Mouse (Mus musculus) regulatory T cell (primary cell): ENCODE data around the gene Ikbke.
"Not testable (repeated sequence)": the region's sequence is repeated elsewhere in the genome, so short reads cannot be mapped to it uniquely, and the experiment has no call there.

Experiments used
- in situ Hi-C: fragments of 300-600 bp; cut with MboI, MseI; formaldehyde crosslinking; loops from one replicate; pipeline ENCODE4 v1.15.1; 2025; ENCODE audit warnings: high pct_unique_total_duplicates

Ikbke gene

DNA sequence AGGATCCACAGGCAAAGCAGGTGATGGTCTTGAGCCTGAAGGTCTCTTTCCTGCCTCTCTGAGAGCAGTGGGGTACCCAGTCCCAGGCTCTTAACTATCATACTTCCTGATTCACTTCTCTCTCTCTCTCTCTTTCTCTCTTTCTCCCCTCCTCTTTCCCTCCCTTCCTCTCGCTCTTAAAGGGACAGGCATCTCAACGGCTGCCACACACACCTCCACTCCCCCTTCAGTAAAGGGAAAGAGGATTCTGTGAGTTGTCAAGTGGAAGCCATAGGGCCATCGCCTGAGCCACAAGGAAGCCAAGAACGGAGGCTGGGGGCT, at the start of gene Ikbke:
Ikbke (minus strand) TSS at position 151 of the 321 bp plus-strand sequence.
- in situ Hi-C loops, result no loop called here

DNA sequence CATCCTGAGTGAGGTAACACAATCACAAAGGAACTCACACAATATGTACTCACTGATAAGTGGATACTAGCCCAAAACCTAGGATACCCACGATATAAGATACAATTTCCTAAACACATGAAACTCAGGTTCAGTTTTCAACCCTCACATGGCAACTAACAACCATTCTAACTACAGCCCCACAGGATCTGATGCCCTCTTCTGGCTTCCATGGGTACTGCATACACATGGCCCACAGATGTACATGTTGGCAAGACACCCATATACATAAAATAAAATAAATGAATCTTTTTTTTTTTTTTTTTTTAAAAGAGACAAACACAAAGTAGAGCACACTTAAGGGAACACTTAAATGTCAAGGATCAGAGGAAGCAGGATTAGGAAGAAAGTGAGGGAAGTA, 49.7 kb upstream of the Ikbke start:
- in situ Hi-C loops, result not testable (repeated sequence)

GRCm38 (mm10) chr1:131327167-131327566, 47.8 kb upstream of the Ikbke start:
- in situ Hi-C loops, result no loop called here

DNA sequence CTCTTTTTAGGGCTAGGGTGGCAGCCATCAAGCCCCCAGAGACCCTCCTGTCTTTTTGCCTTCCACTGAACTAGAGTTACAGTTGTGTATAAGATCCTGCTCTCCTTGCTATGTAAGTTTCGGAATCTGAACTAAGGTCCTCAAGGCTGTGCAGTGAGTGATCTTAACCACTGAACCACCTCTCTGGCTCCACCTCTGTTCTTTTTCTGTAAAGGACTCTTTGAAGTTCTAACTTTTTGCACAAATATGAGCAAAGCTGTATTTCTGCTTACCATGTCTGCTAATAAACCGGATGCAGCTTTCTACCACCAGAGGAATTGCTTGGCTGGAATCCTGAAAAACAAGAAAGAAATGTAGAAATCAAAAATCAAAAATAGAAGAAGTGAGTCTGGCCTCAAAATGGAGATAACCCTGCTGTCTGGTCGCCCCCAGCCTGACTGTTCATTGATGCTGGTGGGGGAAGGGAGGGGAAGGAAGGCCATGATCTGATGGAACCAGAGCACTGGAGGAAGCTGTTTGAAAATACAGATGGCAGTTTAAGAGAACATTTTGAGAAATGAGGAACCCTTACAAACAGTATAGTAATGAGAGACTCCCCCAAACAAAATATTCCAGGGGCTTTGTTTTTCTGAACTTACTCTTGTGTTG, 45.5 kb upstream of the Ikbke start:
- in situ Hi-C loops, result no loop called here

DNA sequence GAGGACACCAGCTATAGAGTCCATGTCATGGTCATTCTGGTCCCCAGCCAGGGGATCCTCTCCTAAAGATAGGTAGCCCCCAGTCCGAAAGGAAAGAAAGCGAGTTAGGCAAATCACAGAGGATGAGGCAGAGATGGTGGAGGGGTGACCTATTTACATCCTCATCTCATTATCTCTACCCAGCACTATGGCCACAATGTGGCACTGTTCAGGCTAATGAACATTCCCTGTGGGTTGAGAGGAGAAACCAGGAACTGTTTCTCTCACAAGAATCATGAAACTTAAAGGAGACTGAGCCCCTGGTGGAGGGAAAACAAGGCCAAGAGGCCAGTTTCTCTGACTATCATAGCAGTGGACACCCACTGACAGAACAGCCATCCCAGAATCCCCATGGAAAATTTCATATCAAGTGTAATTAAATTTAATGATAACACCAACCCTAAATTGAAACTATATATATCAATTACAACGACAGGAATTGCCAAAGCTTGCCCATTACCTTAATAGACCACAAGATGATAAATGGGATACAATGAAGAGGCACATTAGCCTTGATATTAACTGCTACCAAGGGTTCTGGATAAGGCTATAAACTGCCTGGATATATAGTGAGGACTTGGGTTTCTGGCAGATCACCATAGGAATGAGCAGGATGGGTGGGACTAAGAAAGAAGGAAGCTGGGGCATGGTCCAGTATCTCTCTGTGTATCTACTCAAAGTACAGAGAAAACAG, 40.4 kb upstream of the Ikbke start:
- in situ Hi-C loops, result no loop called here

DNA sequence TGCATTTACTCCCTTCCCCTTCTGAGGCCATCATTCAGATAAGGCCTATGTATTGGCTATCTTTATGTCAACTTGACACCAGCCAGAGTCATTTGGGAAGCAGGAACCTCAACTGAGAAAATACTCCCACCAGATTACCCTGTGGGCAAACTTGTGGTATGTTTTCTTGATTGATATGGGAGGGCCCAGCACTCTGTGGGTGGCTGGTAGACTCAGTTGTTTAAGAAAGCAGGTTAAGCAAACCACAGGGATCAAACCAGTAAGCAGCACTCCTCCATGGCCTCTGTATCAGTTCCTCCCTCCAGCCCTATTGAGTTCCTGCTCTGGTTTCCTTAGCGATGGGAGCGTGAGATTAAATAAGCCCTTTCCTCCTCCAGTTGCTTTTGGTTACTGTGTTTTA, 39.0 kb upstream of the Ikbke start:
- in situ Hi-C loops, result no loop called here

GRCm38 (mm10) chr1:131317625-131318024, 38.2 kb upstream of the Ikbke start:
- in situ Hi-C loops, result no loop called here

GRCm38 (mm10) chr1:131311284-131311683, 31.9 kb upstream of the Ikbke start:
- in situ Hi-C loops, result no loop called here

GRCm38 (mm10) chr1:131310237-131310818, 30.9 kb upstream of the Ikbke start:
- in situ Hi-C loops, result no loop called here

DNA sequence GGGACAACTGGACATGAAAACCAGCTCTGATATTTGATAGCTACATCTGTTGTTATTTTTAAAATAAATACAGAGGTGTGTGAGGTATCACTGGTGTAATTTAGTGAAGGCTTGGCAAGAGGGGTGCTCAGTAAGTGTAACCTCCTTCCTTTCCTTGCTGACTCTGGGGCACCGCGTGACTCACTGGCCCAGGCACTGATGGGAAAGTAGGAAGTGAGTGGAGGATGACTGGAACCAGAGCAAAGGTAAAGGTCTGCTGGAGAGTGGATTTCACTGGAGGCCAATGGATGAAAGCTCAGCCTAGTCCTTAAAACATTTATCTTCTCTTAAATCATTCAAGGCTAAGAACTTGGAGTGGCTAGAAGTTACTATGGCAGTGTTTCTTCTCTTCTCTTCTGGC, 21.3 kb upstream of the Ikbke start:
- in situ Hi-C loops, result no loop called here

DNA sequence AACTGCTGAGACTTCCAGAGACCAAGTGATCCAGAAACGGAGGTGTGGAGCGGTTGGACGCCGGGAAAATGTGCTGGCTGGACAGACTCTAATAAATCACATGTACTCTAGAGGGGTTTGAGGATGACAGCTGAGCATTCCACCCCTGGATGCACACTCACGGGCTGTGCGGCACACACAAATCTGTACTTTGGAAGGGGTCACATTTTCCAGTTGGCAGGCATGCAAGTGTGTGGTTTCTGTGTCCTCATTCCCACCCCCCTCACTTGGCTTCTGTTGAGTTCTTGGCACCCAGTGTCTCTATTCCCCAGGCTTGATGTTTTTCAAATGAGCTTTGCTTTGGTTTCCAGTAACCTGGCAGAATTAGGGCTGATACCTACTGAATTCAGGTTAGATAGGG, 20.4 kb upstream of the Ikbke start:
- in situ Hi-C loops, result no loop called here

DNA sequence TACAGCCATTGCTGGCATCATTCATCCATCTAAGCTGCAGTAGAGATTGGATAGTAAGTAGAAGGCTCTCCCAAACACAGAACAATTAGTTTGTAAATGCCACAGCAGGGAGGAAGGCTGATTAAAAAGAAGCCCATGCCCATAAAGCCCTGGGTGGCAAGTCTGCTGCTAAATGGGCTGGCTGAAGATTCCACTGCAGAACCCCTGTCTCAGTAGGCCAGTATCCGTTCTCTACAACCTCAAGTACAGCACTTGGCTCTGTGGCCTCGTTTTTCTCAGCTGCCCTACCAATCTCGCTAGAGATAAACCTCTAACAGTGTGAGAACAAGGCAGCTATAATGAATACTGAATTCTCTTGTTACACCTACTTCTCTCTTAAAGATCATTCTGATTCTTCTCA, 19.8 kb upstream of the Ikbke start:
- in situ Hi-C loops, result no loop called here

- in situ Hi-C loops, result no loop called here
These were observed 18.8 kb upstream of the Ikbke start for GRCm38 (mm10) chr1:131298171-131298570.

- in situ Hi-C loops, result no loop called here
These were observed 17.3 kb upstream of the Ikbke start for GRCm38 (mm10) chr1:131296726-131297125.

DNA sequence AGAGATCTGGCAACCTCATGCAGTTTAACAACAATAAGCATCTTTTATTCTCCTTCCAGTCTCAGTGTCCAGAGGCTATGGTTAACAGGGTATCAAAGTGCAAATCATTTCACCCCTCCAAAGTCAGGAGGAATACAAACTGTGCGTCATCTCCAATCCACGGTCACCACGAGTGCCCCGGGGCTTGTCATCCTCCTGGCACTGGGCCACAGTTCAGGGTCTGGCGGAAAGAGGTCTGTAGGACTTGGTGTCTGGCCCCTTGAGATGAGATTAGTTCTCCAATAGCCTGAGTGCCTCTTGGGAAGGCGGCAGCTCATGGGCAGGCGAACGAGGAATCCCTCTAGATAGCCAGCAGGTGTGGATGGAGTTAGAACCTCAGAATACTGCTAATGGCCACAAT, 15.8 kb upstream of the Ikbke start:
- in situ Hi-C loops, result no loop called here

DNA sequence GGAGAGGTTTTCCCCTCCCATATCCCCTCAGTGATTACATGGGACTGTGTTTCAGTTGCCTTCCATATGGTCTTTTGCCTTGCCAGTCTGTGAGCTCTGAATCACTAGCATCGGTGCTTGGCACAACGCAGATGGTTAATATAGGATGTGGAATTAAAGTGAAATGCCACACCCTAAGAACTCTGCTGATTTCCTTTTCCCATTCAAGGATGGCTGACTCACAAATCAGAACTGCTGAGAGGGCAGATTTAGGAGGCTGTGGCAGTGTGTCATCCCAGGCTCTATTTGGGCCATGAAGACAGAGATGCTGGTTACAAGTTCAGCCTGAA, 14.5 kb upstream of the Ikbke start:
- in situ Hi-C loops, result no loop called here

- in situ Hi-C loops, result no loop called here
These were observed 14.0 kb upstream of the Ikbke start for GRCm38 (mm10) chr1:131293221-131293921.

DNA sequence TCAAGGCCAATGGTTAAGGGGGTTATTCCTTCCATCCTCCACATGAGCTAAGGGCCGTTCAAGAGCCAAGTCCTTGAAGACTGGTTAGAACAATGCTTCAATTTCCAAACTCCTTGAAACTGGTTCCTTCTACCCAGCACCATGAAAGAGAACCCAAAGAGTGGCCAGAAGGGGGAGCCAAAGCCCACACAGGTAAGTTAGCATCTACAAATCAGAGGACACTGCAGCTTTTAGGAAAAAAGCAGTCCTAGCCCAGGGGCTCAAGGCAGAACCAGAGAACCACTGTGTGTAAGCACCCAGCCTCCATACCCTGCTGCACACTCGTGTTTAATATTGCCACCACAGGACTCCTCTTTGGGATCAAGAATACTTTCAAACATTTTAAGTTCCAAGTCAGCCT, 11.2 kb upstream of the Ikbke start:
- in situ Hi-C loops, result no loop called here

GRCm38 (mm10) chr1:131288938-131289337, 9.5 kb upstream of the Ikbke start:
- in situ Hi-C loops, result loop anchor here (5.0 kb wide), 1 partner anchor 263 kb away; no protein-coding TSS in a partner anchor

GRCm38 (mm10) chr1:131287267-131287666, 7.9 kb upstream of the Ikbke start:
- in situ Hi-C loops, result loop anchor here (5.0 kb wide), 1 partner anchor 265 kb away; no protein-coding TSS in a partner anchor

DNA sequence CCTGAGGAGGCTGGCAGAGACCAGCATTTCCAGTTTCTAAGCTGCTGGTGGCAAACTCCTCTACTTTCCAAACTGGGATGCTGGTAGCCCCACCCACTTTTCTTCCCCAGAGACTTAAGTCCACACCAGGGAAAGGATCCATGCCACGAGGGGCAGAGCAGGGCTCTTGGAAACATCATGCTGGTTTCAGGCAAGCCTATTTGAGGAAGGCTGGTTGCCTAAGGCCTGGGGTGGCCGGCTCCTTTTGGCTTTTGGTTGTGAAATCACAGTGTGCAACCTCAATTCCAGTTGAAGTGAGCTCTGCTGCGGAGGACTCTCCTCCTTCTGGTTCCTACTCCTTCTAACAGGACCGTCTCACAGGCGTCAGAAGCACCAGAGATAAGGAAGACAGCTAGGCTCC, 7.4 kb upstream of the Ikbke start:
- in situ Hi-C loops, result loop anchor here (5.0 kb wide), 1 partner anchor 265 kb away; no protein-coding TSS in a partner anchor

- in situ Hi-C loops, result loop anchor here (5.0 kb wide), 1 partner anchor 268 kb away; no protein-coding TSS in a partner anchor
These were observed 5.2 kb upstream of the Ikbke start for GRCm38 (mm10) chr1:131284616-131285015.
